Comparison of ENCODE assay signal across 18 mouse cellular contexts in the genomic region with DNA sequence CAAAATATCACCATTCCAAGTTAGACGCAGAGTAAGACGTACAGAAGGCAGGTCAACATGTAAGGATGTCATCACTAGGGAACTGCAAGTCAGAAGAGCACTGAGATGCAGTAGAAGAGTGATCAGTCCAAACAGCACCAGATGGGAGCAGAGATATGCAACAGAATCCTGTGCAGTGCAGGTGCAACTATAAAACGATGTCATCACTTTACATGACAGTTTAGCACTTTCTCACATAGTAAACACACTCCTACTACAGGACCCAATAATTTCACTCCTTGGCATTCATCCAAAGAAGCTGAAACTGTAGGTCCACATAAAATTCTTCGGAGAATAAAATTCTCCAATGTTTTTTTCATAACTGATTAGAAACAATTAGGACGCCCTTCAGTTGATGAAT.
"Had no signal": no experiment of that assay in that cellular context is flagged by ENCODE, and none has a peak within 500 bp of the region (broad histone marks: within the 10 kb centered on the region; RNA-seq: fewer than 3 reads in every experiment).

No protein-coding gene starts in this region.

- H3K4me2 ChIP-seq: lung, embryonic 14.5 days; midbrain, embryonic 13.5 days; neural tube, embryonic 13.5 days; neural tube, embryonic 15.5 days had no signal

- H3K27ac ChIP-seq: liver, embryonic 14.5 days; midbrain, embryonic 10.5 days; midbrain, embryonic 13.5 days; neural tube, embryonic 13.5 days; neural tube, embryonic 15.5 days had no signal

- H3K9me3 ChIP-seq: neural tube, embryonic 15.5 days had no signal

- H3K9ac ChIP-seq: liver, embryonic 14.5 days; lung, embryonic 14.5 days; midbrain, embryonic 13.5 days; neural tube, embryonic 13.5 days; neural tube, embryonic 15.5 days had no signal

- H3K27me3 ChIP-seq: midbrain, embryonic 13.5 days; neural tube, embryonic 13.5 days; neural tube, embryonic 15.5 days had no signal

- H3K36me3 ChIP-seq: midbrain, embryonic 10.5 days; midbrain, embryonic 13.5 days; neural tube, embryonic 13.5 days; neural tube, embryonic 15.5 days had no signal

- DNase-seq: lung, adult 18-20 months; lung, embryonic 14.5 days; lung, postnatal 10 days; lung, postnatal 4 days; right cerebral cortex, adult 18-20 months; right cerebral cortex, postnatal 25 days; right cerebral cortex, postnatal 4 days; spleen, adult 18-20 months; thymus, adult 2 months; thymus, postnatal 25 days; thymus, postnatal 4 days had no signal

- H3K4me1 ChIP-seq: midbrain, embryonic 10.5 days; midbrain, embryonic 13.5 days; neural tube, embryonic 13.5 days; neural tube, embryonic 15.5 days had no signal

- ATAC-seq: midbrain, embryonic 13.5 days; midbrain, embryonic 16.5 days had no signal

- H3K4me3 ChIP-seq: midbrain, embryonic 10.5 days; midbrain, embryonic 13.5 days; myocyte; neural tube, embryonic 13.5 days; neural tube, embryonic 15.5 days had no signal
